Mouse (Mus musculus) cortical plate, adult 2 months (tissue): Measurements from ENCODE around the gene Ehbp1.

Source experiments
- CTCF ChIP-seq: fragments of 200-500 bp; IDR thresholded peaks from 2 replicates; pipeline ENCODE4 v1.5.1; 2011; ENCODE audit warnings: mild to moderate bottlenecking, control low read depth, low read length; ENCODE audit not compliant: insufficient read depth; ENCODE audit errors: extremely low read depth
- POLR2A ChIP-seq: fragments of 200-500 bp; IDR thresholded peaks from 2 replicates; pipeline ENCODE4 v1.6.1; 2011; ENCODE audit warnings: mild to moderate bottlenecking, low read length, control low read depth; ENCODE audit not compliant: insufficient read depth; ENCODE audit errors: extremely low read depth

- no peak for TF ChIP-seq POLR2A
- TF ChIP-seq CTCF, result no peak
Observed at GRCm38 (mm10) chr11:22315801-22316200, 26.3 kb downstream of the Ehbp1 start.
